Mouse (Mus musculus): ENCODE results near the gene Zg16. TPM values are rescaled to one million over a fixed set of nuclear protein-coding genes. Genes with fewer than 3 reads are reported as not detected.

The Zg16 gene
- polyA plus RNA-seq, 1 experiment from 2014 or later = not detected

DNA sequence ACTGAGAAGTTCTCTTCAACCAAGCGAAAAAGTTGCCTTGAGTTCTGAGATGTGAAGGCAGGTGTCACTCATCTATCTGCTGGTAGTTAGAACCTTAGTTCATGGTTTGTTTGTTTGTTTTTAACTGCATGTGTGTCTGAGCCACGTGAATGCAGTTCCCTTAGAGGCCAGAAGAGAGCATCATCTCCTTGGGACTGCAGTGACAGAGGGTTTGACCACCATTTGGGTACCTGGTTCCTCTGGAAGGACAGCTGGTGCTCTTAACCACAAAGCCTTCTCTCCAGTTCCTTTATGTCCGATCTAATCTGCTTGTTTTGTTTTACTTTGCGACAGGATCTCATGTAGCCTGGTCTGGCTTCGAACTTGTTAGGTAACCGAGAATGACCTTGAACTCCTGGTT, 21.6 kb downstream of the Zg16 start:
- no peak for ATAC-seq (ENCODE audit: insufficient number of reproducible peaks, low FRiP score, low TSS enrichment, low read depth)
- no peak overlapping the region for H3K27ac ChIP-seq (replicated peaks)

GRCm38 (mm10) chr7:127055026-127055585, 32.0 kb downstream of the Zg16 start:
- Histone ChIP-seq H3K4me3 (replicated peaks) (no peak overlapping the region), H3K27ac (replicated peaks) (no peak overlapping the region), H3K36me3 (no peaks in the 10 kb centered on the region), H3K4me2 (replicated peaks) (no peak overlapping the region), H3K4me1 (no peaks in the 10 kb centered on the region), H3K9ac (no peak overlapping the region), H3K27me3 (peaks cover 4% of the 10 kb centered on the region; the same call in 1 of the 2 replicates), H3K9me3 (replicated peaks) (no peaks in the 10 kb centered on the region)
- 74% methylated on average over 5 of the region's 5 CpGs for WGBS
- ATAC-seq (ENCODE audit: insufficient number of reproducible peaks, low FRiP score, low TSS enrichment, low read depth) = no peak

More for the DNA sequence above, 21.6 kb downstream of the Zg16 start:
- 84% methylated on average over 6 of the region's 6 CpGs for WGBS
- no peaks in the 10 kb centered on the region for H3K9me3 ChIP-seq (replicated peaks)
- H3K9ac ChIP-seq = no peak overlapping the region
- H3K36me3 ChIP-seq = no peaks in the 10 kb centered on the region
- H3K4me1 ChIP-seq = no peaks in the 10 kb centered on the region
- no peak overlapping the region for H3K4me3 ChIP-seq (replicated peaks)
- no peaks in the 10 kb centered on the region; the same call in 1 of the 2 replicates for H3K27me3 ChIP-seq
- H3K4me2 ChIP-seq (replicated peaks) = no peak overlapping the region

DNA sequence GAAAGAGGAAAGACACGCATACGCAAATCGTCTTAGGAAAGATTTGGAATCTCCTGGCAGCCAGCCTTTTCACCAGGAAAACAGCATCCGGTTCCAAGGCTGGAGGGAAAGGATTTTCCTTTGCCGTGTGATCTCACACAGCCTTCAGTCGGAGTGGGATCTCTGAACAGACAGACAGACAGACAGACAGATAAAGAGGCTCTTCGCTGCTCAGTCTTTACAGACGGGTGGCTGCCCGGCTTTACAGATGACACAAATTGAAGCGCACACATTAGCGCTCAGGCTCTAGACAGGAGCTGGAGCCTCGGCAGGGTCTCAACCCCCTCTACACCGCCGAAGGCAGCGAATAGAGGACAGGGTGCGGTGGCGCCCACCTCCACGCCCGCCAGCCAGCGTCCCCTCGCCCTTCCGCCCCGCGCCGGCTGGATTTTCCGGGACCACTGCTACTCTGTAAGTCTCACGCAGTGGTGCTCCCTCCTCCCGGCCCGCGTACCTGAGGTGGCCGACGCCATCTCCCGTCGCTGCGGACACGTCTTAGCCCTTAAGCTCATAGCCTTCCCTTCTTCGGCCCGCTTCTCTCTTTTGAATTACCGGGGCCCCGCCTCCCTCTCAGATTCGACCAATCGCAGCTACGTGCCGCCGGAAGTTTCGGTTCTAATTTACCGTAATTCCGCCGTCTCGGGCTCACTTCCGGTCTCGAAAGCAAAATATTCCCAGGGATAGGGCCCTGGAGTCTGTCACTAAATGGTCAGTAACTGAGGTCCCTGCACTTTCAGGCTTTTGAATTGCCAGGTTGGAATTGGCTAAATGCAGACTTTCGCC, 45.1 kb downstream of the Zg16 start, which contains the start of gene Kif22:
Gene Kif22 (minus strand): TSS at position 621 of the 822 bp plus-strand sequence.
- peak; percentile 85 for ATAC-seq (ENCODE audit: insufficient number of reproducible peaks, low FRiP score, low TSS enrichment, low read depth)
- Histone ChIP-seq H3K4me3 (replicated peaks) (peak within 1 kb of the TSS; percentile 70), H3K9me3 (replicated peaks) (no peaks in the 10 kb centered on the region), H3K4me2 (replicated peaks) (peak within 1 kb of the TSS; percentile 82), H3K27ac (replicated peaks) (peak within 1 kb of the TSS; percentile 63), H3K36me3 (peaks cover 11% of the 10 kb centered on the region; the same call in 1 of the 2 replicates), H3K4me1 (peaks cover 22% of the 10 kb centered on the region), H3K9ac (peak within 1 kb of the TSS; percentile 67), H3K27me3 (no peaks in the 10 kb centered on the region)
- WGBS = under 1% methylated on average over 53 of the region's 53 CpGs

DNA sequence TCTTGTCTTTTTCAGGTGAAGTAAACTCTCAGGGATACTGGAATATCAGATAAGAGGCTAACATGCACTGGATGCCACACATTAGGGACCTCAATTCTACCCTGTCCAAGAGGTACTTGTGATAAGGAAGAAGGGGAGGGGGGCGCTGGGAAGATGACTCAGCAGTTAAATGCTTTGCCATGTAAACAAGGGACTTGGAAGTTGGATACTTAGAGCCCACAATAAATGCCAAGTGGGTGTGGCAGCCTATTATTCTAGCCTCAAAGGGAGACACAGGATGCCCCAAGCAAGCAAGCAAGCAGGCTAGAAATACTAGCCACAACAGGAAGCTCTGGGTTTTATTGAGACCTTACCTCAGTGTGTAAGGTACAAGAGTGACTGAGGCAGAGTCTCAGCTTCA, 55.9 kb downstream of the Zg16 start:
- H3K27me3 ChIP-seq = no peaks in the 10 kb centered on the region
- peaks cover 63% of the 10 kb centered on the region for H3K36me3 ChIP-seq
- 79% methylated on average over 1 of the region's 1 CpGs for WGBS
- no peak overlapping the region for H3K4me2 ChIP-seq (replicated peaks)
- no peaks in the 10 kb centered on the region for H3K9me3 ChIP-seq (replicated peaks)
- H3K4me3 ChIP-seq (replicated peaks) = no peak overlapping the region
- ATAC-seq (ENCODE audit: insufficient number of reproducible peaks, low FRiP score, low TSS enrichment, low read depth) = no peak
- no peak overlapping the region for H3K9ac ChIP-seq
- H3K4me1 ChIP-seq = peaks cover 9% of the 10 kb centered on the region
- H3K27ac ChIP-seq (replicated peaks) = no peak overlapping the region

GRCm38 (mm10) chr7:127030172-127030571, 57.0 kb downstream of the Zg16 start:
- WGBS = 100% methylated on average over 1 of the region's 1 CpGs
- Histone ChIP-seq H3K27ac (replicated peaks) (no peak overlapping the region), H3K4me1 (peaks cover 9% of the 10 kb centered on the region), H3K9me3 (replicated peaks) (no peaks in the 10 kb centered on the region), H3K27me3 (no peaks in the 10 kb centered on the region), H3K4me3 (replicated peaks) (no peak overlapping the region), H3K9ac (no peak overlapping the region), H3K36me3 (peaks cover 58% of the 10 kb centered on the region), H3K4me2 (replicated peaks) (no peak overlapping the region)
- ATAC-seq (ENCODE audit: insufficient number of reproducible peaks, low FRiP score, low TSS enrichment, low read depth) = no peak

DNA sequence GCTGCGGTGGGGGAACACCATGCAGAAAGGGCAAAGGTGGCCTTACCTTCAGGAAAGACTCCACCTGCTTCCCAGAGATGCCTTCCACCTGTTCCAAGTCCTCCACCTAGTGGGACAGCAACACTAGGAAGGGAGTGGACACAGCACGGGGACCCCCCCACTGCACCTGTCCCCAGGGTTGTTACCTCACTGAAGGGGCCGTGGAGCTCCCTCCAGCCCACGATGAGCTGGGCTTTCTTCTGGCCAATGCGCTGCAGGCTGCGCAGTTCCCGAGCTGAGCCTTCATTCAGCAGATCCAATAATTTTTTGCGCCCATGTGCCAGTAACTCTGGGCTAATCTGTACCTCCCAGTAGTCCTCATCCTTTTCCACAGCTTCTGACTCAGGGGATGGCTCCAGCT, 59.2 kb downstream of the Zg16 start:
- peaks cover 31% of the 10 kb centered on the region for H3K4me1 ChIP-seq
- WGBS = 62% methylated on average over 8 of the region's 8 CpGs
- peaks cover 50% of the 10 kb centered on the region for H3K36me3 ChIP-seq
- ATAC-seq (ENCODE audit: insufficient number of reproducible peaks, low FRiP score, low TSS enrichment, low read depth) = no peak
- H3K9ac ChIP-seq = peak overlapping the region; percentile 39
- no peaks in the 10 kb centered on the region for H3K9me3 ChIP-seq (replicated peaks)
- H3K27ac ChIP-seq (replicated peaks) = peak overlapping the region; percentile 98
- peak overlapping the region; percentile 85 for H3K4me3 ChIP-seq (replicated peaks)
- H3K27me3 ChIP-seq = no peaks in the 10 kb centered on the region
- H3K4me2 ChIP-seq (replicated peaks) = peak overlapping the region; percentile 70

DNA sequence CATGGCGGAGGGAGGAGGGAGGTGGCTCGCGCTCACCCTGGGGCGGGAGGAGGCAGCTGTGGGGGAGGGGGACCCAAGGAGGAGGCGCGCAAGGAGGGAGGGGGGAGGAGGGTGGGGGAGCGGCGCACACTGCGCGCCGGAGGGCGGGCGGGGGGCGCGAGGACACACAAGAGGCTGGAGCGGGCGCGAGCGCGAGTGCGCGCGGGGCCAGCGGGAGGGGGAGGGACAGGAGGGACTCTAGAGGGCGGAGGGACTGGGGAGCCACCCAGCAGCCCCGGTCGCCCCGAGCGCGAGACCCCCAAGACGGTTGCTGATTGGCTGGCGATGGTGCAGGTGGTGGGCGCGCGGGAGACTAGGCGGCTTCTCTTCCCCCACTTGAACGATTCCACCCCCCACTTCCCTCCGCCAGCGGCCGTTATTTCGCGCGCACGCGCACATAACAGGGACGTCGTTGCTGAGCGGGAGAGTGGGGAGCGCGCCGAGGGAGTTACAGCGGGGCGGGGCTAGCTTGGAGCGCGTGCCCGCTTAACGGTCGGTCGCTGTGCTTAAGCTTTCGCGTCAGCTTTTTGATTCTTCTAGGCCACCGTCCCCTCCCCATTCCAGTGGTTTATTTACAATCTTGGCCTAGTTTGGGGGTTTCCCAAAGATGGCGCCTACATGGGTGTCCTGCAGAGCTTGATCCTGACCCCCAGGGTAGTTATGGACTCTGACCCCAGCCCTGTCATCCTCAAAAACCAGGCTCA, 60.0 kb downstream of the Zg16 start, which contains the start of gene Maz:
Gene Maz (minus strand): TSS at position 54 of the 743 bp plus-strand sequence.
- ATAC-seq (ENCODE audit: insufficient number of reproducible peaks, low FRiP score, low TSS enrichment, low read depth) = peak; percentile 93
- 1% methylated on average over 60 of the region's 63 CpGs for WGBS
- peak within 1 kb of the TSS; percentile 70 for H3K4me2 ChIP-seq (replicated peaks)

DNA sequence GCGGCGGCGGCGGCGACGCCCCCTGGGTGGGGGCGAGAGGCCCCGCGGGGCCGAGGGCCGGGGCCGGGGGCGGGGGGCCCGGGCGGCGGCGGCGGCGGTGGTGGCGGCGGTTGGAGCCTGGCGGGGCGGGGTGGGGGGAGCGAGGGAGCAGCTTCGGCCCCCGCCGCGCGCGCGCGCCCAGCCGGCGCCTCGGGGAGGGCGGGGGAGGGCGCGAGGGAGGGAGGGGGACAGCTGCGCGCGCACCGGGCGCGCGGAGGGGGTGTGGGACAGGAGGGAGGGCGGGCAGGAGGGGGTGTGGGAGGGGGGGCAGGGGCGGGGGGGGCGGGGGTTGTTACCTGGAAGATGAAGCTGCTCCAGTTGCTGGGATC, 60.5 kb downstream of the Zg16 start:
- H3K36me3 ChIP-seq = peaks cover 49% of the 10 kb centered on the region
- ATAC-seq (ENCODE audit: insufficient number of reproducible peaks, low FRiP score, low TSS enrichment, low read depth) = peak; percentile 22
- H3K27ac ChIP-seq (replicated peaks) = peak overlapping the region; percentile 98
- peaks cover 44% of the 10 kb centered on the region for H3K4me1 ChIP-seq
- no peaks in the 10 kb centered on the region for H3K27me3 ChIP-seq
- H3K4me2 ChIP-seq (replicated peaks) = peak overlapping the region; percentile 70
- no CpG with 5 or more reads among the region's 48 CpGs for WGBS
- H3K9ac ChIP-seq = peak overlapping the region; percentile 96
- H3K9me3 ChIP-seq (replicated peaks) = no peaks in the 10 kb centered on the region
- H3K4me3 ChIP-seq (replicated peaks) = peak overlapping the region; percentile 85

More for the DNA sequence above, 60.0 kb downstream of the Zg16 start, which contains the start of gene Maz:
- H3K27me3 ChIP-seq = no peaks in the 10 kb centered on the region
- peaks cover 38% of the 10 kb centered on the region for H3K4me1 ChIP-seq
- H3K4me3 ChIP-seq (replicated peaks) = peak within 1 kb of the TSS; percentile 85
- H3K9ac ChIP-seq = peak within 1 kb of the TSS; percentile 96
- H3K27ac ChIP-seq (replicated peaks) = peak within 1 kb of the TSS; percentile 98
- peaks cover 50% of the 10 kb centered on the region for H3K36me3 ChIP-seq
- H3K9me3 ChIP-seq (replicated peaks) = no peaks in the 10 kb centered on the region

DNA sequence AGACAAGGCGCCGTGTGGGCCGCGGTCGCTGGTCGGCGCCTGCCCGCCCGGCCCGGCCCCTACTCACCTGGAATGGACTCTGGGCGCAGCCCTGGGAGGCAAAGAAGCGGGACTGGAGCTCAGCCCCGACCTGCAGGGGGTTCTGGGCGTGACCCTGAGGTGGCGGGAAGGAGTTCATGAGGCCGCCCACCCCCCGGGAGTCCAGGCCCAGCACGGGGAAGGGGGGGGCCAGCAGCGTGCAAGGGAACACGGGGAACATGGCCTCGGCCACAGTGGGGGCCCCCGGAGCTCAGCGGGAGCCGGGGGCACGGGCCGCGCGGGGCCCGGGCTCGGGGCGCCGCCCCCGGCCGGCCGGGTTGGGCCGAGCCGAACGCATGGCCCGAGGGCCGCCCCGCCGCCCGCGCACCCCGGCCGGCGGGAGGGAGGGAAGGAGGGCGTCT, 60.9 kb downstream of the Zg16 start:
- H3K9ac ChIP-seq = peak overlapping the region; percentile 96
- peak overlapping the region; percentile 98 for H3K27ac ChIP-seq (replicated peaks)
- peaks cover 45% of the 10 kb centered on the region for H3K36me3 ChIP-seq
- H3K4me2 ChIP-seq (replicated peaks) = peak overlapping the region; percentile 70
- peaks cover 48% of the 10 kb centered on the region for H3K4me1 ChIP-seq
- H3K9me3 ChIP-seq (replicated peaks) = no peaks in the 10 kb centered on the region
- peak overlapping the region; percentile 85 for H3K4me3 ChIP-seq (replicated peaks)
- H3K27me3 ChIP-seq = no peaks in the 10 kb centered on the region
- ATAC-seq (ENCODE audit: insufficient number of reproducible peaks, low FRiP score, low TSS enrichment, low read depth) = peak; percentile 16
- WGBS = 0% methylated on average over 28 of the region's 48 CpGs

DNA sequence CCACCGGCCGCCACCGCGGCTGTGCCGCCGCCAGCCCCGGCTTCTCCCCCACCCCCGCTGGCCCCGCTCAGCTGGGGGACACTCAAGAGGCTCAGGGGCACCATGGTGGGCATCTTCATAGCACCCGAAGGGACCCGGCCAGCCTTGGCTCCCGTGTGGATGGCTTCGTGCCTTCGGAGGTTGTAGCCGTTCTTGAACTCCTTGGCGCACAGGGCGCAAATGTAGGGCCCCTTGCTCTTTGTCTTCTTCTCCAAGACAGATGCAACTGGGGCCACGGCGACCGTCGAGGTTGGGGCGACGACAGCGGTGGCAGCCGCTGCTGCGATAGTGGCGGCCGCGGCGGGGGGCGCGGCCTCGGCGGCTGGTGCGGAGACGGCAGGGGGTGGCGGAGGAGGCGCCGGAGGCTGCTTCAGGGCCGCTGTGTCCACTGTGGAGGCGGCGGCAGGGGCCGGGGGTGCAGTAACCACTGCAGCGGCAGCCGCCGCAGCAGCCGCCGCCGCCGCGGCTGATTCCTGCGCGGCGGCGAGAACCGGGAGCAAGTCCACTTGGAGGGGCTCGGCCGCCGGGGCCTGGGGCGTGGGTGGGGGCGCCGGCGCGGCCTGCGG, 61.5 kb downstream of the Zg16 start:
- Histone ChIP-seq H3K36me3 (peaks cover 40% of the 10 kb centered on the region), H3K9me3 (replicated peaks) (no peaks in the 10 kb centered on the region), H3K4me2 (replicated peaks) (peak overlapping the region; percentile 70), H3K27me3 (no peaks in the 10 kb centered on the region), H3K9ac (peak overlapping the region; percentile 96), H3K4me1 (peaks cover 52% of the 10 kb centered on the region), H3K4me3 (replicated peaks) (peak overlapping the region; percentile 85), H3K27ac (replicated peaks) (peak overlapping the region; percentile 98)
- under 1% methylated on average over 60 of the region's 65 CpGs for WGBS
- ATAC-seq (ENCODE audit: insufficient number of reproducible peaks, low FRiP score, low TSS enrichment, low read depth) = no peak

Data from embryonic facial prominence, embryonic 15.5 days (tissue).